Mouse (Mus musculus): ENCODE measurements around the gene Akap12. TPM values are rescaled to one million over a fixed set of nuclear protein-coding genes. Genes with fewer than 3 reads are reported as not detected.

Gene Akap12
- 149 and 184 TPM in 2 replicates for polyA plus RNA-seq (2011; ENCODE audit: insufficient read length, low read depth, missing spikeins)

DNA sequence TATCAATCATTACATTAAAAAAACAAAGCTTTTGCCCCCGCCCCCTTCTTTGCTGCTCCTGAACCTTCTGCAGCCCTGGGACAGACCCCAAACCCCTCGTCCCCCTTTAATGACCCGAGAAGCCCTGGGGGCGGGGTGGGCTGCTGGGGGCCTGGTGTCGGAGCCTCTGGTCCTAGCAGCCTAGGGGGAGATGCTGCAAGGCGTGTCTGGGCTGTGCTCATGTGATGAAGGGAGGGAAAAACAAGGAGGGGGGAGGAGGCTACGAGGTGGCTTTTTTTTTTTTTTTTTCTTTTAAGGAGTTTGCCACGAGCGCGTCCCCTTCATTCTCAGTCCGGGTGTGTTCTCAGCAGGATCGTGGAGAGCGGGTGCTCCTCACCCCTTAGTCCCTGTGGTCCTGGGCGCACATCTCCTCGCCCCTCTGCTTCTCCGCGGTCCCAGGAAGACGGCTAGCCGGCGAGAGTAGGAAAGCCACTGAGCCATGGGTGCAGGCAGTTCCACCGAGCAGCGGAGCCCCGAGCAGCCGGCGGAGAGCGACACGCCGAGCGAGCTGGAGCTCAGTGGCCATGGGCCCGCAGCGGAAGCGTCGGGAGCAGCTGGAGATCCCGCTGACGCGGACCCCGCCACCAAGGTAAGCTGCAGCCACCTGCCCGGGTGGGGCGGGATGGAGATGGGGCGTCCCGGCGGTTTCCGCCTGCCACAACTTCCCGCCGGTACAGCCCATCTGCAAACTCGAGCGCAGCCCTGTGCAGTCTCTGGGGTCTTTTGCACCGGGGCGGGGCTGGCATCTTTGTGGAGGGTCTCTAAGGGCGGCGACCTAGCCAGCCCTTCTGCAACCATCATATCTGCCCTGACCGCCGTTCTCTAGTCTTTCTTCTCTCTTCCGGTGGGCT is at the start of gene Akap12:
Akap12 (plus strand) TSS at position 340 of the 890 bp plus-strand sequence.
- peak within 1 kb of the TSS; percentile 83 for H3K4me3 ChIP-seq (ENCODE audit: insufficient read depth, low read length)
- TF ChIP-seq CTCF (IDR thresholded peaks at IDR 0.05; ENCODE audit: borderline replicate concordance, insufficient read depth, low read length) (no peak), POLR2A (IDR thresholded peaks at IDR 0.05; ENCODE audit: low read depth, low read length) (peak; percentile 96)
- peaks cover 2% of the 10 kb centered on the region; the same call in 1 of the 2 replicates for H3K4me1 ChIP-seq (ENCODE audit: control insufficient read depth, insufficient read depth, low read length)
- peak within 1 kb of the TSS; percentile 55 for H3K27ac ChIP-seq (ENCODE audit: insufficient read depth, low read length)

DNA sequence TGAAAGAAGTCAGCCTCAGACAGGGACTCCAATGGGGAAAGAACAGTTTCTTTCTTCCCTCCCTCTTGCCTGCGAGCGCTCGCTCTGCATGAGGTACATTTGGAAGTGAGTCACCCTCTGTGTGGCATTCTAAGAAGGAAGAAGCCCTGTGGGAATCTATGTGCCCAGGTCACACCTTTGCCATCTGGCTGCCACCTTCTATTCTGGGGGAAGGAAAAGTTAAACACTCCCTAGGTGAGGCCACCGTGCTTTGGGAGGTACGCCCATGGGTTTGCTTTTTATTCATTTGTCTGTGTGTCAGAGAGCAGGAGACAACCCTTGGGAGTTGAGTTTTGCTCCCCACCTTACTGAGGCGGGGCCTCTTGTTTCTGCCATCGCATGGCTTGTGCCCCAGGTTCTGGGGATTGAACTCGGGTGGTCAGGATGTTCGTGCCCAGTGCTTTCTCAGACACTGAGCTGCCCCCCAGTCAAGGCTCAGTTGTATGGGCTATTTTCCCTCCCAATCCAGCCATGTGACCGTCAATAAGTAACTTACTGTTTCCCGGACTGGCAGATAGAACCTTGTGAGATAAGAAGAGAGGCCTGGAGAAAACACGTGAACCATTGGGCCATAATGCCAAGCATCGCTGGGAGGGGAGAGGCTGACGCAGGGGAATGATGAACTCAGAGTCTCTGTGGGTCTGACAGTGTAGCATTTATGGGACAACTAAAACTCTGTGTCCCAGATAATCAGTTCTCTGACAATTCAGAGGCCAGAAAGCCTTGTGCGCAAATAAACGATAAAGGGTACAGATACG is 35.4 kb upstream of the Akap12 start:
- no peak for TF ChIP-seq CTCF (IDR thresholded peaks at IDR 0.05; ENCODE audit: borderline replicate concordance, insufficient read depth, low read length)
- no peak for TF ChIP-seq POLR2A (IDR thresholded peaks at IDR 0.05; ENCODE audit: low read depth, low read length)
- Histone ChIP-seq H3K4me1 (ENCODE audit: control insufficient read depth, insufficient read depth, low read length) (no peaks in the 10 kb centered on the region), H3K27ac (ENCODE audit: insufficient read depth, low read length) (no peak overlapping the region), H3K4me3 (ENCODE audit: insufficient read depth, low read length) (no peak overlapping the region)

DNA sequence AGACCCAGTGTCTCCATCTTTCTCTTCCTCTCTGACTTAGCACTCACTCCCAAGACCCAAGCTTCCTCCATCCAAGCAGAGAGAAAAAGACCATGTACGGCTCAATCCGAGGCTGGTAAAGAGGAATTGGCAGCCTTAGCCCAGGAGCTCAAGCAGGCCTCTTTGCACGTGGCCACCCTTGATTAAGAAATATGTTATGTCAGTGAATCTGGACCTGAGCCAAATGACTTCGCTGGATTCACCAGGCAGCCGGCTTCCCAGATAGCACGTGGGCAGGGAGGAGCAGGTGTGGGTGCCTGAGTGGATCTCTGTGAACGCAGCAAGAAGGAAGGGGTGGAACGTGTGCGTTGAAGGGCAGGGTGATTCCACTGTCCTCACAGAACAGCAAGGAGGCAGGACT is 33.1 kb upstream of the Akap12 start:
- H3K27ac ChIP-seq (ENCODE audit: insufficient read depth, low read length), result no peak overlapping the region
- no peak overlapping the region for H3K4me3 ChIP-seq (ENCODE audit: insufficient read depth, low read length)
- TF ChIP-seq POLR2A (IDR thresholded peaks at IDR 0.05; ENCODE audit: low read depth, low read length) (no peak), CTCF (IDR thresholded peaks at IDR 0.05; ENCODE audit: borderline replicate concordance, insufficient read depth, low read length) (no peak)
- H3K4me1 ChIP-seq (ENCODE audit: control insufficient read depth, insufficient read depth, low read length), result no peaks in the 10 kb centered on the region

DNA sequence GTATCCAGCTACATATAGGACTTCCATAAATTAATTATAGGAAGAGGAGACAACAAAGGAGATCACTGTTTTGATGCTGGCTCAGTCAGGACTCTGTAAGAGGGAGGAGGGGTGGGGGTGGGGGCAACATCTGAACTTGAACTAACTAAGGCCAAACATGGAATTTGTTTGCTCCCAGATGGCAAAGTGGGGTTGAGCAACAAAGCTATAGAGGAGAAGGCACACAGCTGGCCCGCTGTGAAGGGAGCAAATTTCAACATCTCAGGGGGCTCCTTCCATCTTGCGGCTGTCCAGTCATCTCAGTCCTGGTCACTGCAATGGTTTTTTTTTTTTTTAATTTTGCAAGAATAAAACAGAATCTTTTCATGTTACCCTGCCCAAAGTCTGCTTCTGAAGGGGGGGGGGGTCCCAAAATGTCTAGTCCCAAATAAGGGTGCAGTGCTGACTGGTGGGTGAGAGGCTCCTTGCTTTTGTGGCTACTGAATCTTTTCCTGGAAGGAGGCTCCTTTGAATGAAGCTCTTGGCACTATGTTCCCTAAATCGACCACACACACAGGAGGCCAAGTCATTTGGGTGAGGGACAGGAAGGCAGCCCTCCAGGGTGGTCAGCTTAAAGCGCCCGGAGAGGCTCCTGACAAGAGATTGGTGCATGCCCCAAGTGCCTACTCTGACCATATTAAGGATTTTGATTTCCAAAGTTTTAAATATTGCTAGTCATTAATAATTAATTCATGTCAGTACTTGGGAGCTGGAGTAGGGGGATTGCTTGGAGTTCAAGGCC is 26.2 kb upstream of the Akap12 start:
- Histone ChIP-seq H3K4me3 (ENCODE audit: insufficient read depth, low read length) (no peak overlapping the region), H3K4me1 (ENCODE audit: control insufficient read depth, insufficient read depth, low read length) (no peaks in the 10 kb centered on the region), H3K27ac (ENCODE audit: insufficient read depth, low read length) (no peak overlapping the region)
- no peak for TF ChIP-seq POLR2A (IDR thresholded peaks at IDR 0.05; ENCODE audit: low read depth, low read length)
- TF ChIP-seq CTCF (IDR thresholded peaks at IDR 0.05; ENCODE audit: borderline replicate concordance, insufficient read depth, low read length), result no peak

DNA sequence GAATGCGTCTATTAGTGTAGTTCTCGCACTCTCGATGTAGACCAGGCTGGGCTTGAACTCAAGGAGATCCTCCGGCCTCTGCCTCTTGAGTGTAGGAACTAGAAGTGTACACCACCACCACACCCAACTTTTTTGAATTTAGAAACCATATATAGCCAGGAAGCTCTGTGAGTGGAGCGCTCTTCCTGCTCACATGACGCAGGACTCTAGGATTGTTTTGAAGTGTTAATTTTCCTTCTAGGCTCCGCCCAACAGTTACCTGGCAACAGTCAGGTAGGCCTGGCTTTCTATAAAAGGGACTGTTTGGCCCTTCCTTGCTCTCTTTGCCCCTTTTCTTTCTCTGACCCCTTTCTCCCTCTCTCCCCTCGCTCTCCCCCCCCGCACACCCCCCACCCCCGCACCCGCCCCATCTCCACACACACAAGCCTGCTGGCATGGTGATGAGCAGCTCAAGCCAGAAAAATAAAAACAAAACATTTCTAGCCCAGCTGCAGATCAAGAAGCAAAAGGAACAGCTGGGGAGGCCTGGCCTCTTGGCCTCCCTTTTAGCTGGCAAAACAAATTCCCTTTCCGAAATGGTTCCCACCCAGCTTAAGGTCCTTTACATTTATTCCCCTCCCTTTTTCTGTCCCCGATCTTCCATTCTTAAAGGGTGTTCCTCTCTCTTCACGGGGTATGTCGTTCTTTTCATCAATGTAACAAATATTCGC is 22.4 kb upstream of the Akap12 start:
- H3K27ac ChIP-seq (ENCODE audit: insufficient read depth, low read length), result no peak overlapping the region
- no peaks in the 10 kb centered on the region for H3K4me1 ChIP-seq (ENCODE audit: control insufficient read depth, insufficient read depth, low read length)
- H3K4me3 ChIP-seq (ENCODE audit: insufficient read depth, low read length), result no peak overlapping the region
- TF ChIP-seq CTCF (IDR thresholded peaks at IDR 0.05; ENCODE audit: borderline replicate concordance, insufficient read depth, low read length) (no peak), POLR2A (IDR thresholded peaks at IDR 0.05; ENCODE audit: low read depth, low read length) (no peak)

DNA sequence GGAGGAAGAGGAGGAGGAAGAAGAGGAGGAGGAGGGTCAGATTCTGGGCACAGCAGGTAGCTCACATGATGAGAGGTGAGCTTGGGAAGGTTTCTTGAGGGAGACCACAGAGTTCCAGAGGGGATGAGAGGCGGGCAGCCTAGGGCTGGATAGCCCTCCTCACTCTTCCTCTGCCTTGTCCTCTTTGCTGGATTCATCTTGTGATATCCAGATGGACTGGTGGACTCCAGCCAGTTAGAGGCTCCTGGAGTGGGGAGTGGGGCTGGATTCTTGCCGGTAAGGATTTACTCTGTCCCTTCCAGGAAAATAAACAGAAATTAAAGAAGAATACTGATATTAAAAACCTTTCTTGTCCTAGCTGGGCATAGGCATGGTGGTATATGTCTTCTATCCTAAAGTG is 20.4 kb upstream of the Akap12 start:
- H3K27ac ChIP-seq (ENCODE audit: insufficient read depth, low read length), result no peak overlapping the region
- no peaks in the 10 kb centered on the region for H3K4me1 ChIP-seq (ENCODE audit: control insufficient read depth, insufficient read depth, low read length)
- TF ChIP-seq CTCF (IDR thresholded peaks at IDR 0.05; ENCODE audit: borderline replicate concordance, insufficient read depth, low read length), result no peak
- no peak for TF ChIP-seq POLR2A (IDR thresholded peaks at IDR 0.05; ENCODE audit: low read depth, low read length)
- no peak overlapping the region for H3K4me3 ChIP-seq (ENCODE audit: insufficient read depth, low read length)

DNA sequence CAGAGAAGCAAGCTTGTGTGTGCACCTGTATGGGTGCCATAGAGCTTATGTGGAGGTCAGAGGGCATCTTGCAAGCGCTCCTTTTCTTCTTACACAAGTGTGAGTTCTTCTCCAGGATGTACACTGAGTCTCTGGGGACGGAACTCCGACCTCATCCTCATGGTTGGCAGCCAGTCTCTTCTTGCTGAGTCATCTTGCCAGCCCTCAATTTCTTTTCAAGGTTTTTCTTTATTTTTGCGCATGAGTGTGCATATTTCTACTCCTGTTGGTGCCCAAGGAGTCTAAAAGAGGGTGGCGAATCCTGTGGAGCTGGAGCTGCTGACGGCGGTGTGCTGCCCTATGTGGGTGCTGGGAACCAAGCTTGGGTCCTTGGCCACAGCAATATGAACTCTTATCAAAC is 19.8 kb upstream of the Akap12 start:
- TF ChIP-seq POLR2A (IDR thresholded peaks at IDR 0.05; ENCODE audit: low read depth, low read length) (no peak), CTCF (IDR thresholded peaks at IDR 0.05; ENCODE audit: borderline replicate concordance, insufficient read depth, low read length) (no peak)
- H3K4me1 ChIP-seq (ENCODE audit: control insufficient read depth, insufficient read depth, low read length), result no peaks in the 10 kb centered on the region
- no peak overlapping the region for H3K4me3 ChIP-seq (ENCODE audit: insufficient read depth, low read length)
- H3K27ac ChIP-seq (ENCODE audit: insufficient read depth, low read length), result no peak overlapping the region

DNA sequence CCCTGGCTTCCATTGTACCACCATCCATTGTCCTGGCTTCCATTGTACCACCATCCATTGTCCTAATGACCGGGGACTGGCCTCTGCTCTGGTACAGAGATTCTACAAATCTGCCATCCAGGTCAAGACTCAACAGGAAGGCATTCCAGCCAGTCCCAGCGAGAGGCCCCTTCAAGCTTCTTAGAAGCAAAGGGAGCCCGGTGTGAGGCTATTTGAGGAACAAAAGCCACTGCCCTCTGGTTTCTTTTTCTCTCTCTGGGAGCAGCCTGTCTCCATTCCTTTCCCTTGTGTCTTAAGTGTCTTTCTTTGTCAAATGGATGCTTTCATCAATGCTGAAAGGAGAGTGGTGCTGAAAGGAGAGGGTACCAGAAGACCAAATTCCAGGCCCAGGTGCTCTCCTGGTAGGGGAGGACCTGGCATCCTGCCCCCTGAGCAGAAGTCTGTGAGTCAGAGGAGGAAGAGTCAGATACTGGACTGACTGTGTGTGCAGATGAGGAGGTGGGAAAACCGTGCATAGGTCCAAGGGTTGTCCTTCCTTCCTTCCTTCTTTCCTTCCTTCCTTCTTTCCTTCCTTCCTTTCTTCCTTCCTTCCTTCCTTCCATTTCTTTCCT is 16.8 kb upstream of the Akap12 start:
- no peak for TF ChIP-seq CTCF (IDR thresholded peaks at IDR 0.05; ENCODE audit: borderline replicate concordance, insufficient read depth, low read length)
- TF ChIP-seq POLR2A (IDR thresholded peaks at IDR 0.05; ENCODE audit: low read depth, low read length), result no peak
- H3K27ac ChIP-seq (ENCODE audit: insufficient read depth, low read length), result no peak overlapping the region

More for the DNA sequence above, 16.8 kb upstream of the Akap12 start:
- Histone ChIP-seq H3K4me1 (ENCODE audit: control insufficient read depth, insufficient read depth, low read length) (no peaks in the 10 kb centered on the region), H3K4me3 (ENCODE audit: insufficient read depth, low read length) (no peak overlapping the region)

Data from embryonic fibroblast, embryonic 13.5 days (primary cell).